Mouse (Mus musculus) thymus, adult 2 months (tissue): ENCODE results near the gene Trib2. TPM values are rescaled to one million over a fixed set of nuclear protein-coding genes. Genes with fewer than 3 reads are reported as not detected.

Experiments
- DNase-seq: peaks from one replicate; pipeline ENCODE4 v3.0.0; 2021
- H3K27ac ChIP-seq: fragments of 200-500 bp; 2 replicates; pipeline ENCODE4 v1.5.1; 2012; ENCODE audit warnings: low read length, control low read depth; ENCODE audit not compliant: control insufficient read depth, insufficient read depth
- H3K27me3 ChIP-seq: fragments of 200-500 bp; 2 replicates; pipeline ENCODE4 v1.6.1; 2012; ENCODE audit warnings: mild to moderate bottlenecking, low read length, moderate library complexity, mixed read lengths; ENCODE audit not compliant: control insufficient read depth, insufficient read depth
- H3K36me3 ChIP-seq: fragments of 200-500 bp; 2 replicates; pipeline ENCODE4 v1.6.1; 2012; ENCODE audit warnings: mild to moderate bottlenecking, low read length, moderate library complexity; ENCODE audit not compliant: control insufficient read depth, insufficient read depth
- H3K4me1 ChIP-seq: fragments of 200-500 bp; replicated peaks from 2 replicates; pipeline ENCODE4 v1.6.1; 2012; ENCODE audit warnings: low read length; ENCODE audit not compliant: control insufficient read depth, insufficient read depth
- H3K4me3 ChIP-seq: fragments of 200-500 bp; 2 replicates; pipeline ENCODE4 v1.5.1; 2012; ENCODE audit warnings: mild to moderate bottlenecking, low read length, control low read depth, moderate library complexity; ENCODE audit not compliant: control insufficient read depth, insufficient read depth
- CTCF ChIP-seq: fragments of 200-500 bp; IDR thresholded peaks from 2 replicates; pipeline ENCODE4 v1.5.1; 2012; ENCODE audit warnings: mild to moderate bottlenecking, control low read depth, low read length, moderate library complexity, borderline replicate concordance; ENCODE audit not compliant: control insufficient read depth, poor library complexity, insufficient read depth; ENCODE audit errors: extremely low read depth
- POLR2A ChIP-seq: fragments of 200-500 bp; IDR thresholded peaks from 2 replicates; pipeline ENCODE4 v1.6.1; 2012; ENCODE audit warnings: mild to moderate bottlenecking, low read length, control low read depth, moderate library complexity; ENCODE audit not compliant: control insufficient read depth, poor library complexity, insufficient read depth; ENCODE audit errors: extremely low read depth
- whole genome bisulfite sequencing: fragments of 180-500 bp; shearing (Covaris S2); methylation state at CpG from one replicate; pipeline ENCODE4 v1.1.7; 2018; 5-methylcytosine and 5-hydroxymethylcytosine counted together
- polyA plus RNA-seq: library from polyadenylated mRNA; depleted of rRNA; stranded (reverse); fragments of >200 nt; gene quantifications from 2 replicates; pipeline ENCODE4 v1.2.3, GENCODE M21; 2012

The Trib2 gene
- polyA plus RNA-seq, 1 experiment: 46.3 TPM

DNA sequence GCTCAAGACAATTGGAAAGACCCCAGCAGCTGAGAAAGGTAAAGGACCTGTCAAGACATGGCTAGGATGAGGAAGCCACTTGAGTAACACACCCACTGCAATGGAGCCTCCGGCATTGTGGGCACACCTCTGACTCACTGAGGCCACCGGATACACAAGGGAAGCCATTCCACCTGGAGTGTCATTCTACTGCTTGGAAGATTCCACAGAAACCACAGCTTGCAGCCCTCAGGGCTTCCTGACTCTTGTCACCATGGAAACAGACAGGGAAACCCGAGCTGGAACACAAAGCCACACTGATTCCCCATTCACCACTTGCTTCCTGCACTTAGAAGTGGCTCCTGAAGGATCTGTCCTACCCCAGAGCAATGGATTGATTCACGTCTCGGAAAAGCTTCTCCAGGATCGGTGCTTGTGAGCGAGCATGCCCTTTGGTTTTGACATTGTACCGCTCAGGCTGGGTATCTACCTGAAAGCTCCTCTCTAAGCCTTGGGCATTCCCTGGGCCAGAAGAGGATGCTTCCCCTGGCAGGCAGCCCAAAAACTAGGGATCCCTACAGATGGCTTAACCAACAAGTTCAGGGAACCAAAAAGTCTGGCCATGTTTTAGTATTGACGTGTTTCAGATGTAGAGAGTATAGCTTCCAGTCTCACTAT is 15.7 kb downstream of the Trib2 start:
- Histone ChIP-seq H3K36me3 (peaks cover 41% of the 10 kb centered on the region), H3K27me3 (no peaks in the 10 kb centered on the region), H3K4me3 (no peak overlapping the region), H3K4me1 (peaks cover 31% of the 10 kb centered on the region), H3K27ac (no peak overlapping the region)
- WGBS: 57% methylated on average over 9 of the region's 9 CpGs
- TF ChIP-seq CTCF: no peak
- TF ChIP-seq POLR2A: no peak
- DNase-seq: no peak

GRCm38 (mm10) chr12:15800196-15800913 is 16.4 kb downstream of the Trib2 start:
- Histone ChIP-seq H3K4me1 (peaks cover 27% of the 10 kb centered on the region), H3K27me3 (no peaks in the 10 kb centered on the region), H3K27ac (no peak overlapping the region), H3K4me3 (no peak overlapping the region), H3K36me3 (peaks cover 43% of the 10 kb centered on the region)
- TF ChIP-seq CTCF: no peak
- TF ChIP-seq POLR2A: no peak
- 82% methylated on average over 4 of the region's 4 CpGs for WGBS
- no peak for DNase-seq

- H3K27me3 ChIP-seq: no peaks in the 10 kb centered on the region
- peaks cover 12% of the 10 kb centered on the region for H3K4me1 ChIP-seq
- 89% methylated on average over 7 of the region's 7 CpGs for WGBS
- peaks cover 65% of the 10 kb centered on the region for H3K36me3 ChIP-seq
- no peak overlapping the region for H3K27ac ChIP-seq
- no peak for DNase-seq
- TF ChIP-seq POLR2A (no peak), CTCF (no peak)
- H3K4me3 ChIP-seq: no peak overlapping the region
Observed at GRCm38 (mm10) chr12:15798019-15798418, 18.7 kb downstream of the Trib2 start.

DNA sequence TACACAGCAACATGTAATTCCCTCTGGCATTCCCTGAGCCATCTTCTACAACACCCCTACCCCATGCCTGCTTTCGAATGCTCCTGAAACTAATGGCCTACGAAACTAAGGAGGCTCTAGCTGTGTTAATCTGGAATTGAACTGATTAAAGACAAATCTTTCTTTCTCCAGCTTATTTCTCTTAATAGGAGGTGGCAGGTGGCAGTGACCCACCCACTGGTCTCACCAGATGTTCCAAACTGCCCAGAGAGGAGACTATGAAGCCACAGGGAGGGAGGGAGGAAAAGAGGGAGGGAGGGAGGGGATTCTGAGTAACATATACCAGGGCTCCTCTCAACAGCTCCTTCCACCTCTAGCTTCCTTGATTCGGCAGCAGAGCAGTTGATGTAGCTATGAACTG is 20.8 kb downstream of the Trib2 start:
- Histone ChIP-seq H3K4me3 (no peak overlapping the region), H3K27me3 (no peaks in the 10 kb centered on the region), H3K27ac (no peak overlapping the region), H3K36me3 (peaks cover 70% of the 10 kb centered on the region), H3K4me1 (peaks cover 7% of the 10 kb centered on the region)
- DNase-seq: no peak
- WGBS: 93% methylated on average over 3 of the region's 3 CpGs
- no peak for TF ChIP-seq CTCF
- no peak for TF ChIP-seq POLR2A

DNA sequence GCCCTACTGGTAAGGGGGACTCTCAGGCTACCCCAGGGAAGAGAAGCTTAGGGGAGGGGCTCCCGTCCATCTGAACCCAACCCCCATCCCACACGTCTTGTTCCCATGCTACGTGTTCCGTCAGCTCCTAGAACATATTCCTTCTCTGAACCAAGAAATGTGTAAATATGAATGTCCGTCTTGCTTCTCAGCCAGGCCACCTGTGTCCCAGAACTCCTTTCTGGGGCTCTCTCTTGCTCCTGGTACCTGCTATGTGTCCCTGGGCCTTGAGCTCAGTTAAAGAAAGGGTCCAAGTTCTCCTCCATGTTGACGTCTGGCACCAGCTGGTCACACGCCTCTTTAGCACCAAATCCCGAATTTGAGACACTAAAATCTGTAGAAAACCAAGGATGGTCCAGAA is 23.4 kb downstream of the Trib2 start:
- no peak for TF ChIP-seq CTCF
- no peak for TF ChIP-seq POLR2A
- Histone ChIP-seq H3K4me1 (no peaks in the 10 kb centered on the region), H3K4me3 (no peak overlapping the region), H3K36me3 (peaks cover 64% of the 10 kb centered on the region), H3K27me3 (no peaks in the 10 kb centered on the region), H3K27ac (no peak overlapping the region)
- no peak for DNase-seq
- 96% methylated on average over 8 of the region's 8 CpGs for WGBS

DNA sequence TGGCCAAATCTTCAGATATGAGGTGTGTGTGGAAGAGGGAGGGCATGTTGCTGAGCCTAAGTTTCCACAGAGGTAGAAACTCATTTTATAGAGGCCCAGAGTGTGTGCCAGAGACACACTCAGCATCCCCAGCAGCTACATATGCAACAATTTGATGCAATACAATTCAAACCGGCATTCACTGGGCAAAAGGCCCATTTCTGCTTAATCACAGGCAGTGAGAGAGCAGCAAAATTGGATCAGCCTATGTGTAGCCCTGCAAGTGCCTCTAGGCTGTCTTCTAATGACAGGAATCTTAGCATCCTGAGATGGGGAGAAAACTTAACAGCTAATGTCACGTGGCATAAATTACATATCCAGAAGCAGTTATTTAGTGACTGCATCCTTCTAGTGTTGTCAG is 26.5 kb downstream of the Trib2 start:
- H3K4me1 ChIP-seq: no peaks in the 10 kb centered on the region
- peaks cover 41% of the 10 kb centered on the region for H3K36me3 ChIP-seq
- no peaks in the 10 kb centered on the region for H3K27me3 ChIP-seq
- 90% methylated on average over 2 of the region's 2 CpGs for WGBS
- H3K27ac ChIP-seq: no peak overlapping the region
- no peak for DNase-seq
- no peak overlapping the region for H3K4me3 ChIP-seq
- no peak for TF ChIP-seq CTCF
- TF ChIP-seq POLR2A: no peak
